Mouse (Mus musculus) layer of hippocampus, adult 2 months (tissue): ENCODE results near the gene Gas7. TPM values are rescaled to one million over a fixed set of nuclear protein-coding genes. Genes with fewer than 3 reads are reported as not detected.

Experiments
- DNase-seq, 2 experiments: peaks; one replicate each; pipeline ENCODE4 v3.0.0; 2022; ENCODE audit warnings: low spot score in 2 of 2
- H3K27ac ChIP-seq: fragments of 200-600 bp; 2 replicates; pipeline ENCODE4 v1.8.1; 2022
- H3K4me3 ChIP-seq: fragments of 200-600 bp; 2 replicates; pipeline ENCODE4 v1.8.1; 2022; ENCODE audit warnings: mild to moderate bottlenecking
- CTCF ChIP-seq: fragments of 200-600 bp; conservative IDR thresholded peaks from 2 replicates; pipeline ENCODE4 v1.8.1; 2022; ENCODE audit warnings: antibody characterized with exemption, mild to moderate bottlenecking, moderate library complexity
- long read RNA-seq, 2 experiments: library from polyadenylated mRNA; stranded (forward); transcript quantifications; one replicate each; pipeline ENCODE4 v2.0.0; 2021; ENCODE audit warnings: borderline mapping rate in 2 of 2
- total RNA-seq, 2 experiments: library from RNA; stranded (reverse); gene quantifications; 2 replicates each; pipeline ENCODE4 v1.2.3; 2021

Gas7 gene
- 100 to 1,000 TPM; 453 to 462 TPM for total RNA-seq
- long read RNA-seq, experiment 1, partial matches to known transcripts, result 2 of 44 reads
- long read RNA-seq, experiment 1, other reads (novel, unspliced or antisense), result 34 of 44 reads
- long read RNA-seq, experiment 2, transcript Gas7-208 (10 exons, 1,479 nt), result major isoform, 6 of 53 reads
- long read RNA-seq, experiment 2, partial matches to known transcripts, result 7 of 53 reads
- long read RNA-seq, experiment 2, other reads (novel, unspliced or antisense), result 35 of 53 reads

- H3K27ac ChIP-seq, result peak within 1 kb of the TSS; percentile 67; the same call in 1 of the 2 replicates
- peak in 1 of 2 experiments; percentile 37 for DNase-seq
- TF ChIP-seq CTCF, result peak; percentile 43
Measured at GRCm38 (mm10) chr11:67454874-67455526, at the start of gene Gas7. Gene Gas7, plus strand, starts transcription at chr11:67455437.

GRCm38 (mm10) chr11:67414346-67414940 is 40.8 kb upstream of the Gas7 start:
- H3K27ac ChIP-seq, result no peak overlapping the region
- H3K4me3 ChIP-seq, result no peak overlapping the region
- no peak for TF ChIP-seq CTCF
- no peak for DNase-seq

More at GRCm38 (mm10) chr11:67454874-67455526, at the start of gene Gas7:
- H3K4me3 ChIP-seq, result peak within 1 kb of the TSS; percentile 66

GRCm38 (mm10) chr11:67423575-67423974 is 31.7 kb upstream of the Gas7 start:
- H3K27ac ChIP-seq, result no peak overlapping the region
- TF ChIP-seq CTCF, result no peak
- DNase-seq, result no peak
- no peak overlapping the region for H3K4me3 ChIP-seq

- DNase-seq, result peak; percentile 16 to 50
- TF ChIP-seq CTCF, result peak; percentile 78
- no peak overlapping the region for H3K27ac ChIP-seq
- no peak overlapping the region for H3K4me3 ChIP-seq
Measured at GRCm38 (mm10) chr11:67428196-67428595, 27.0 kb upstream of the Gas7 start.

- H3K4me3 ChIP-seq, result no peak overlapping the region
- H3K27ac ChIP-seq, result no peak overlapping the region
- TF ChIP-seq CTCF, result no peak
- no peak for DNase-seq
Measured at GRCm38 (mm10) chr11:67429836-67430235, 25.4 kb upstream of the Gas7 start.

GRCm38 (mm10) chr11:67431116-67431645 is 24.1 kb upstream of the Gas7 start:
- DNase-seq, result no peak
- H3K4me3 ChIP-seq, result no peak overlapping the region
- no peak overlapping the region for H3K27ac ChIP-seq
- TF ChIP-seq CTCF, result no peak

- TF ChIP-seq CTCF, result peak; percentile 66
- DNase-seq, result no peak
- H3K4me3 ChIP-seq, result no peak overlapping the region
- H3K27ac ChIP-seq, result no peak overlapping the region
Measured at GRCm38 (mm10) chr11:67431864-67432263, 23.4 kb upstream of the Gas7 start.

- H3K27ac ChIP-seq, result peak overlapping the region; percentile 25; the same call in 1 of the 2 replicates
- no peak overlapping the region for H3K4me3 ChIP-seq
- no peak for TF ChIP-seq CTCF
- no peak for DNase-seq
Measured at GRCm38 (mm10) chr11:67433763-67434162, 21.5 kb upstream of the Gas7 start.

- DNase-seq, result no peak
- Histone ChIP-seq H3K27ac (no peak overlapping the region), H3K4me3 (no peak overlapping the region)
- TF ChIP-seq CTCF, result no peak
Measured at GRCm38 (mm10) chr11:67438746-67439145, 16.5 kb upstream of the Gas7 start.

- Histone ChIP-seq H3K4me3 (no peak overlapping the region; the same call in 1 of the 2 replicates), H3K27ac (0 out of 2 replicates have a peak overlapping the region, but pooled peaks have one; percentile 8)
- TF ChIP-seq CTCF, result no peak
- DNase-seq, result no peak
Measured at GRCm38 (mm10) chr11:67445058-67445825, 10.0 kb upstream of the Gas7 start.

- DNase-seq, result no peak
- TF ChIP-seq CTCF, result no peak
- Histone ChIP-seq H3K27ac (no peak overlapping the region), H3K4me3 (no peak overlapping the region)
Measured at GRCm38 (mm10) chr11:67451525-67451924, 3.7 kb upstream of the Gas7 start.

- no peak for DNase-seq
- Histone ChIP-seq H3K4me3 (peak overlapping the region; percentile 66), H3K27ac (peak overlapping the region; percentile 67; the same call in 1 of the 2 replicates)
- no peak for TF ChIP-seq CTCF
Measured at GRCm38 (mm10) chr11:67455527-67455981, 317 bp downstream of the Gas7 start.
